Mouse (Mus musculus) neutrophil, adult 5-6 weeks (primary cell): Measurements from ENCODE around the gene Apol9b. TPM values are rescaled to one million over a fixed set of nuclear protein-coding genes. Genes with fewer than 3 reads are reported as not detected.
"Not testable (repeated sequence)": the region's sequence is repeated elsewhere in the genome, so short reads cannot be mapped to it uniquely, and the experiment has no call there.

Experiments used
- ATAC-seq: fragments of 151-379, 151-347 bp; 2 replicates; pipeline ENCODE4 v1.8.0; 2017; ENCODE audit warnings: mild to moderate bottlenecking, moderate TSS enrichment; ENCODE audit not compliant: insufficient number of reproducible peaks, poor library complexity, low FRiP score, severe bottlenecking; ENCODE audit errors: extremely low read depth
- total RNA-seq: library from RNA; stranded (forward); fragments of 200-1000 nt; gene quantifications from 2 replicates; pipeline ENCODE4 v1.2.3, GENCODE M21; 2017

Gene Apol9b
- total RNA-seq, 1 experiment from 2014 or later = 0.47 TPM

DNA sequence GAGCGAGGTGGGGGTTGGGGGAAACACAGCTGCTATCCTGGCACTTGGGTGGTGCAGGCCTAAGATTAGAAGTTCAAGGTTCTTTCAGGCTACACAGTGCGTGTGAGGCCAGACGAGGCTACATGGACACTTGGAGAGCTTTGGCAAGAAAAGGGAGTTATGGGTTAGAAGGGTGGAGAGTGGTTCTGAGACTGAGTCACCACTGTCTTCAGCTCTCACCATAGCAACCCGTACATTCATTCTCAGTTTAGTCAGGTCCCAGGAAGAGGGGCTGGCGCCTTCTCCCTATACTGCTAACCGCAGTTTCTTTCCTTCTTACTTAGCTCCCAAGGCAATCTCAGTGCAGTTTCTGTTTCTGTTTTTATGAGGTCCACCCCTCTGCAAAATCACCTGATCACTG lies 12.7 kb downstream of the Apol9b start:
- ATAC-seq = not testable (repeated sequence)

DNA sequence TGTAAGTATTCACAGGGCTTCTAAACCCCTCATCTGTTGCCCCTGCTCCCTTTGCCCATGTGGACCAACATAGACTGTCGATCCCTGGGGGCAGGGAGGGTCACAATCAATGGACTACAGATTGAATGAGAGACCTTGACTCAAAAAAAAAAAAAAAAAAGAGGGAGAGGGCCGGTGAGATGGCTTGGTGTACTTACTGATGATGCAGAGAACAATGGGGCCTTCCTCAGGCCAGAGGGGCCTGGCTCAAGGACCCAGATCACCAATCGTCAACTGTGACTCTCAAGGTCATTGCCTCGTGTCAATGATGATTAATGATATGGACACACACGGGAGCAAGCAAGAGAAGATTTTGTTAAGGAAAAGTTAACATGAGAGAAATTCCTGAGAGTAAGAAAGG lies 15.8 kb downstream of the Apol9b start:
- no peak for ATAC-seq

DNA sequence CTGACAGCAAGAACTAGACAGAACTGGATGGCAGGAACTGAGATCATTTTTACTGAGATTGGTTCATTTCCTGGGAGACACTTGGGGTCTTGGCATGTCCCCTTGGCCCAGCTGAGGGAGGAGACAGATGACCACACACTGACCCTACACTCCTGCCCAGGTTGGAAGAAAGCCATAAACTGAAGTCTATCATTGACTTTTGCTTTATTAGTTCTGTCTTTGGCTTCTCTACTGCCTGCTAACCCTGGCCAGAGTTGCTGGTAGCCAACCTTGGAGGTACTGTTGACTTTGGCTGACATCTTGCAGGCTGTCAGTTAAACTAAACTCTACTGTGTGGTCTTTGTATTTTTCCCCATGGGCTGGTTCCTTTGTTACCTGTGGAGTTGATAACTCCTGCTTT lies 16.2 kb downstream of the Apol9b start:
- no peak for ATAC-seq

DNA sequence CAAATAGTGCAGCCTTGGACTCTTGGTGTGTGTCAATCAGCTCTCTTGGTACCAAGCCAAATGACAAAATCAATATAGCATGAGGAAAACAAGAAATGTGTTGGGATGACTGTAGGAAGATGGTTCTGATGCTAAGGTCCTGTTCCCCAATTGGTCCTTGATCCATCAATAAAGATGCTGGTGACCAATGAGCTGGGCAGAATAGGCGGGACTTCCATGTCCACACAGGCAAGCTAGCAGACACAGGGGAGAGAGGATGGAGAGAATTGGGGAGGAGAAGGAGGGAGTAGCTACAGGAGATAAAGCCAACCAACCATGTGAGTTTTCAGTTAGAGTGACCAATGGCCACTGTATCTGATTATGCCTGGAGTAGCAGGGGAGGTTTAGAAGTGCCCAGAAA lies 17.5 kb downstream of the Apol9b start:
- ATAC-seq = no peak

DNA sequence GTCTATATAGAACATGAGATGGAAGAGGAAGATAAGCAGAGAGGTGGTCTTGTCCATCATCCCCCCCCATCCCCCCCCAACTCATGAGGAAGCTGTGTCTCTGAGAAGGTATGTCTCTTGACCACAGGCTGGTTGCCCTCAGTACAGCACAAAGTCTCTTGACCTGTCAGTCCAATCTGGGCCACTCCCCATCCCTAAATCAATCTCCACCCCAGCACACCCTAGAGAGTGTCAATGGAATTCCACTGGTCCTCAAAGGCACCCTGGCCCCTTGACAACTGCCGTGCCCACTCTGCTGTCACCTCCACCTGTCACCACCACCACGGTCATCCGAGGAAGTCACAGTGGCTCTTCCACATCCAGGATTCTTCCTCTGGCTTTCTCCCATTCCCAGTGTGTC lies 19.6 kb downstream of the Apol9b start:
- no peak for ATAC-seq

DNA sequence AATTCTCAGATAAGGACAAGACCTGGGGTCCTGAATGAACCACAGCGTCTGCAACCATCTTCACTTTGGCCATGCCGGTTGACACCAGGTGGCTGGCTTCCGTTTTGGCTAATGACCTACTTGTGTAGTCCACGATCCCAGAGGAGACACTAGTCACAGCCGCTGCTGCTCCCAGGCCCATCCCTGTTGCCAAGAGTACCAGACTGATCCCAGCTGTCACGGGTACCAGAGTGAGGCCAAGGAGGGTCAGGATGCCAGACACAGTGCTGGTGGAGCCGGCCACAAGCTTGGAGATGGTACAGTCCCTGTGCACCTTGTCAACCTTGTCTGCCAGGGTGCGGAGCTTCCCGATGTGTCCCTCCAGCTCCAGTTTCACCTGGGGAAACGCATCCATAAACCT lies 20.9 kb downstream of the Apol9b start:
- no peak for ATAC-seq

DNA sequence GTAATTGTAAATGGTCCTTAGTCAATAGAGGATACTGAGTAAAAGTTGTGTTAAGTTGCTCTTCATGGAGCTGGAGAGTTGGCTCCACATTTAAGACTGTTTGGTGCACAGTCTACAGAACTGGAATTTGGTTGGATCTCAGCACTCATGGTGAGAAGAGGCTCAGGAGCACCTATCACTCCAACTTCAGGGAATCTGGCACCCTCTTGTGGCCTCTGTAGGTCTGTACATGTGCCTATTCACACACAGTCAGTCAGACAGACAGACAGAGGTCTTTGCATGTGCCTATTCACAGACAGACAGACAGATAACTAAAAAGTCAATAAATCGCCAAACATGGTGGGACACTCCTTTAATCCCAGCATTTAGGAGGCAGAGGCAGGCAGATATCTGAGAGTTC lies 21.6 kb downstream of the Apol9b start:
- ATAC-seq = peak; percentile 46; the same call in 1 of the 2 replicates

DNA sequence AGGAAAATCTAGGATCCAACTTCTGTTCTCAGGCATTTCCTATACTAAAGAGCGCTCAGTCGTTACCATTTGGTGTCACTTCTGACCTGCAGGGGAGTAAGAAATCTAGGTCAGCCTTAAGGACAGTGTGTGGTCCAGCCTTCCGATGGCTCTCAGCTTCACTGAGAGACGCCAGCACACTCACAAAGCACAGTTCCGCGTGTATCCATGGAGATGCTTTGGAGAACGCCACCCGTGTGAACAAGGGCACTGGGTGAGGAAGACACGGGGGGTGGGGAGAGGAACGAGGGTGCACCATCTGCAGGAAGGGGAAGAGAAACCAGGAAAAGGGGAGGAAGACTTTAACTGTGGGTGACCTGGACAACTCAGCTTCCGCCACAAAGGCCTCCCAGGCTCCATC lies 23.6 kb downstream of the Apol9b start:
- ATAC-seq = no peak

DNA sequence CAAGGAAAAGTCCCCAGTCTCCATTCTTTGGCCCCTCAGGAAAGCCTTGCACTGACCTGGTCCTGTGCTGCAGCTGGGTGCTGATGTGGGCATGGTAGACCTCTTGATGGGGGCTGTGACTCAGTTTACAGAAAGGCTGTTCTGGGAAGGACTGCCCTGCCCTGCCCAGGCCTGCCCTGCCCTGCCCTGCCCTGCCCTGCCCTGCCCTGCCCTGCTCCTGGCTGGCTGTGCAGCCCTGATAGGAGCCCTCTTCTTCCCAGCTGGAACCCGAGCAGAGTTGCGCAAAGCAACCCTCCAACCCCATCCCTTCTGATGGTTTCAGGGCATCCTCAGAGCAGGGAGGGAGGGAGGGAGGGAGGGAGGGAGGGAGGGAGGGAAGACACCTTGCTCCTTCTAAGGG lies 26.3 kb downstream of the Apol9b start:
- ATAC-seq = no peak

DNA sequence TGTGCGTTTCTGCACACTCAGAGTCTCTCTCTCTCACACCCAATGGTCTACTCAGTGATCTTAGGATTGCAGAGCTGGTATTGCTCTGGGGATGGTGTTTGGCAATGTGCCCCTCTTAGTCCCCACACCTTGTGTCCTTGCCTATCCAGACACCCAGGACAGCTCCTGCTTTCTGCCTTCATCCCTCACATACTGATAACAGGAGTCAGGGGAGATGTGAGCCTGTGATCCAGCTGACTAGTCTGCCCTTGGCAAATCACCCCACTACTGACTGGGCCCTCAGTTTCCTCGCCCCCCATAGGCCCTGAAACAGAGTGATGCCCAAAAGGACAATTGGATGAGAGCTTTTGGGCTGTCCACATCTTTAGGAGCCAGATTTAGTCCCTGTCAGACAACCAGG lies 27.2 kb downstream of the Apol9b start:
- ATAC-seq = no peak

DNA sequence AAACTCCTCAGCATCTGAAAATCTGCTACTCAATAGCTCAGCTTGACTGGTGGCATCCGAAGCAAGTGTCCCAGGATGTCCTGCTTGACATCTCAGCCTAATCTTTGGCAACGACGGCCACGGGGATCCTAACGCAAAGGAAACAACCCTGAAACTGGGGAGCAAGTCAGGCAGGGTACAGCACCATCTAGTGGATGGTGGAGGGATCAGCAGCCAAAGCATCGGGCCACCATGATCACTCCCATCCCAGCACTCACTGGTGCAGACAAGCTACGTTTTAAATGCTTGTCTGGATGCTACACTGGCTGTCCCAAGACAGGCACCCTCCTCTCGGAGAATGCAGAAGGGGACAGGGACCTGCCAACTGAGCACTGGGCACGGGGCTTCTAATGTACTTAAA lies 28.0 kb downstream of the Apol9b start, which contains the start of gene Apol8:
TSS of gene Apol8 (minus strand) at position 156 of the 400 bp plus-strand sequence.
- peak; percentile 72 for ATAC-seq

DNA sequence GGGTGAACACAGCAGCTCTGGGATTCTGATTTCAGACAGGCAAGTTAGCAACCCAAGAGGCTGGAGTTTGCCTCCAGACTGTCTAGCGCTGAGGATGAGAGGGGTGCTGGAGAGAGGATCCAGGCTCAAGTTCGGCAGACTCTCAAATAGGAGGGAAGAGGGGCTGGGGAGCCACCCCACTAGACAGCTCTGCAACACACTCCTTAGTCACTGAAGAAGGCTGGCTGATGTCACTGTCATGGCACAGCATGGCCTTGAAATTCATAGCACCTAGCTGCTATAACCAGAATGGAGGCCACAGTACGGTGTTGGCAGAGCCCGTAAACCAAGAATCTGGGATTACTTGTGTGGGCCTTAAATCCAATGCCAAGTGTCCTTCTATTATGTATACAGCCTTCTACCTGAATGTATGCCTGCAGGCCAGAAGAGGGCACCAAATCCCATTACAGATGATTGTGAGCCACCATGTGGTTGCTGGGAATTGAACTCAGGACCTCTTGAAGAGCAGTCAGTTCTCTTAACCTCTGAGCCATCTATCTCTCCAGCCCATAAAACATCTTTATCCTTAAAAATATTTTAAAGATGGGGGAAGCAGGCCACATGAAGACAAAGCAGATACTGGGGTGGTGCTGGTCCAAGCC lies 28.9 kb downstream of the Apol9b start:
- ATAC-seq = no peak

DNA sequence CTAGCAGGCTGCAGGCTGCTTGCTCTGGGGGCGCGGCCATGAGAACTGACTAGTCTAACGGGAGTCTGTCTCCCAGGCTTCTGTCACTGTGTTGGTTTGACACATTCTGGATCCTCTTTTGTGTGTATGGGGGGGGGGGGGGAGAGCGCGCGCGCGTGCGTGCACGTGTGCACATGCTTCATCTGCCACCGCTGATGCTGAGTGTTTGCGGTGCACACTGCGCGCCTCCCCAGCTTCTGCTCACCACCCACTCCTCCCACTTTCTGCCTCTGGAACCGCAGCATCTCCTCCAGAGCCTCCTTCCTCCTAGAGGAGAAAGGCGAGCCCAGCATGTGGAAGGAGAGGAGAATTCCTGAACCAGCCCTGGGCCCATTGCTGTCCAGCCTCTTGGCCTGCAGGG lies 31.2 kb downstream of the Apol9b start:
- ATAC-seq = no peak

DNA sequence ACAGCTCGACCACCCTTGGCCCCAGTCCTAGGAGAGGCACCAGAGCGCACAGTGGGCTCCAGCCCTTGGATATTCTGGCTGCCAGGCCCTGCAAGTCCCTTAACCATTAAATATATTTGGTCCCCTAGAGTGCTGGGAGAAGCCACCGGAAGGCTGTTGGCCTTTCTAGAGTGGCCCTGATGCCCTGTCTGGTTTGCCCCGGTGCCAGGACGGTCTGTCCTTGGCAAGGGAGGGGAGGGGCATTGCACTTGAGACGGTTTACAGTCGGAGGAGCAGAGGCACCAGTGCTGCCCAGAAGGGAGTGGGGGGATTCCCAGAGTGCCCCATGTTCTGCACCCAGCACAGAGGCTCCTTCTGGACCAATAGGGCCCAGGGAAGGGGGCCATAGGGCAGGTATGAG lies 32.2 kb downstream of the Apol9b start:
- ATAC-seq = no peak

DNA sequence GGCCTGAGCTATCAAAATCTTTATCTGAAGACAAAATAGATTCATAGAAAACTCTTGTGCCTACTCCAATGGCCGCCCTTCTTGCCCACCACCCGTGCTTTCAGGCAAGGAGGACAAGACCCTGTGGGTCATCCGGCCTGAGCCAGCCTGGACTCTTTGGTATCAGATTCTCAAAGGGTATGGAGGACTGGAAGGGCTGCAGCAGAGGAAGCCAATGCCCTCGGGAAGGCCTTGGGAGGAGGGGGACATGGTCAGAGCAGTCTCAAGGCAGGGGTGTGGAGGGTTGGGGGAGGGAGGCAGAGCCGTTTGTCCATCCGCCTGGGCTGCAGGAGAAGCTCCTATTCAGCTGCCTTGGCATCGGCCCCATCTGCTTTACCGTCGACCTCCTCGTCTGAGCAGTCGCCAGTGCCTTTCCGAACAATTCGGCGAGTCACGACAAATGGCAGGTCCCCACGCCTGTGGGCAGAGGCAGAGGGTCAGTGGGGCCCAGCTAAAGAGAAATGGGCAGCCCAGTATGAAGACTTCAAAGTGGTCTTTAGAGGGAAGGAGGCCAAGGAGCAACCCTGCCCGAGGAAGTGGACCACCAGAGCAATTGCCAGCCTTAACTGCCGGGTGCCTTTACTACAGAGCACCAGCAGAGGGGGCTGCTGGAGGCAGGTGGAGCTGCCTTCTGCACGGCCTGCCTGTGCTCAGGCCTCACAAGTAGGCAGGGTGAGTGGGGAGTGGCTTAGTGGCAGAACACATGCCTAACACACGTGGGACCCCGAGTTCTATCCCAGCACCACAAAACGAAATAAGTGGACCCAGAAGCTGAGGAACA lies 32.9 kb downstream of the Apol9b start:
- peak; percentile 45; the same call in 1 of the 2 replicates for ATAC-seq

DNA sequence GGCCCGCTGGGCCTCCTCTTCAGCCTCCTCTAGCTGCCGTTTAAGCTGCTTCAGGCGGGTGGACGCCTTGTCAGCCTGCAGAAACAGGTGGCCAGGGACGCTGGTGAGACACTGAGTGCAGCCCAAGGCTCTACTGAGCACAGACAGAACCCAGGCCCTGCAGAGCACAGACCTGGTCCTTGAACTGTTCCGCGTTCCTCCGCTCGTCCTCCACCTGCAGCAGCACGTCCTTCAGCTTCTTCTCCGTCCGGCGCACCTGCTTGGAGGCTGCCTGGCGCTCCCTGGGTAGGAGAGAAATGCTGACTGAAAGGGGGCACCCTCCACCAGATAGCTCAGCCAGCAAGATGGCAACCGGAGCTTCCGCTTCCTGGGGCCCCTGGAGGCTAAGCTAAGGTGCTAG lies 34.2 kb downstream of the Apol9b start:
- ATAC-seq = no peak

DNA sequence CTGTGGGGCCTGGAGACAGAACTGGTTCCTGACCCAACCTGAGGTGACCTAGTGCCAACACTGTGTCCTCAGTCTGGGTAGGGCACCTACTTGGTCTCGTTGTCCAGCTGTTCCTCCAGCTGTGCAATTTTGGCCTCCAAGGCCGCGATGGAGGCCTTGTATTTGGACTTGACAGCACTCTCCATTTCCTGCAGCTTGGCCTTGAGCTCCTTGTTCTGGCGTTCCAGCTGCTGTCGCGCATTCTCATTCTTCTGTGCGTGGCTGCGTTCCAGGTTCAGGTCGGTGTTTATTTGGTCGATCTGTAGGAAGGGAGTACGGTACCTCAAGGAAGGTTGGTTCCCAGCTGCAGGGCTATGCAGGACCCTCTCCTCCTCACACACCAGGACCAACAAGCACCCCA lies 34.9 kb downstream of the Apol9b start:
- ATAC-seq = no peak

DNA sequence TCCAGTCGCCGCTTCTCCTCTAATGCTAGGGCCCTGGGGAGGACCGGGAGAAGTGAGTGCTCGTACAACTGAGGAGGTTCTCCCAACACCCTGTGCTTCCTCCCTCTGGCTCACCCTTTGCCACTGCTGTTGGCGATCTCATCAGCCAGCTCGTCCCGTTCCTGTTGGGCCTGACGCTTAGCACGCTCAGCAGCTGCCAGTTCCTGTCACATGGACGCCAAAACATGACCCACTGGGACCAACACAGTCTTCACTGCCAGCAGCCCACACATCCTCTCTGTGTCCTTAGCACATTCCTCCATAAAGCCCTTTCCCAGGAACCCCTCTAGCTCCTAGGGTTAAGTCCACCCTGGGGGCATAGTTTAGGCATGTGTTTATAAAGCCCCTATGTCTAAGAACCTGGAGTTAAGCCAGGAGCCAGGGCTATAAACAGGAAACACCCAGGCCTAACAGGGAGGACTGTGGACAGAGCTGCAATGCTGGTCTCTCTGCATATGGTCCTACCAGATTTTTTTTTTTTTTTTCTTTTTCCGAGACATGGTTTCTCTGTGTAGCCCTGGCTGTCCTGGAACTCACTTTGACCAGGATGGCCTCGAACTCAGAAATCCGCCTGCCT lies 35.7 kb downstream of the Apol9b start:
- no peak for ATAC-seq

DNA sequence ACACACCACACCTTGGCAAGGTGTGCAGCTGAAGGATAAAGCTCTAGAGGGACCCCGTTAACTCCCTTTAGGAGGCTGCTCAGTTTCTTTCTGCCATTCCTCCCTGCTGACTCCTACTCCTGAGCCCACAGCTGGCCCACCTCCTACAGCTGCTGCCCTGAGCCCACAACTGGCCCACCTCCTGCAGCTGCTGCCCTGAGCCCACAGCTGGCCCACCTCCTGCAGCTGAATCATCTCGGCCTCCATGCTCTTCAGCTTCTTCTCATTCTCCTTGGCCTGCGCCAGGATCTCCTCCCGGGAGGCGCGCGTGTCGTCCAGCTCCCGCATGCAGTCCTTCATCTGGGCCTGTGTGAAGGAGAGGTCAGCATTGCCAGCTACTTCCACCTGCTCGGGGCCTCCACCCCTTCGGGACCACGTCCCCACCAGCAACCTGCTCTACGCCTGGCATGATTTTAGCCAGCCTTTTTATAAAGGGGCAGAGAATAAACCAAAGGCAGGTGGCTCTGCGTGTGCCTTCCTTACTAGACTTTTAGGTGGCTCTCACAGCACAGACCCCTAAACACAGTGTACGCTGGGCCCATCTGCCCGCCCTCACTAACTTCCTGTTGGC lies 36.8 kb downstream of the Apol9b start:
- ATAC-seq = no peak

DNA sequence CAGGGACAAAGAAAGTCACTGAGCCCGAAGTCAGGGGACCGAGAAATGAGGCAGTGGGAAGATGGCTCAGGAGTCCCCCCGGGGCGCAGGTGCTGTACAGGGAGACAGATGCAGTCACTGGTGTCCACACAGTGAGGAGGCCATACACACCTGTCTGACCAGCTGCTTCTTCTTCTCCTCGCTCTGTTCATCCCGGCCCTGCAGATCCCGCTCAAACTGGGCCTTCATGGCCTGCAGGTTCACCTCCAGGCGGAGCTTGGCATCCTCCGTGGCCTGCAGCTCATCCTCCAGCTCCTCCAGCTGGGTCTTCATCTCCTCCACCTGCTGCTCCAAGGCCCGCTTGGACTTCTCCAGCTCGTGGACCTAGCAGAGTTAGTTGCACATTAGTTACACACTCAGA lies 38.1 kb downstream of the Apol9b start:
- no peak for ATAC-seq
